Mouse (Mus musculus) R1 (cell line): ENCODE data around the gene Rpain.

Source experiments
- DNase-seq: peaks from one replicate; pipeline ENCODE4 v3.0.0-alpha.2; 2018; ENCODE audit warnings: low read depth, low spot score

Gene Rpain

DNA sequence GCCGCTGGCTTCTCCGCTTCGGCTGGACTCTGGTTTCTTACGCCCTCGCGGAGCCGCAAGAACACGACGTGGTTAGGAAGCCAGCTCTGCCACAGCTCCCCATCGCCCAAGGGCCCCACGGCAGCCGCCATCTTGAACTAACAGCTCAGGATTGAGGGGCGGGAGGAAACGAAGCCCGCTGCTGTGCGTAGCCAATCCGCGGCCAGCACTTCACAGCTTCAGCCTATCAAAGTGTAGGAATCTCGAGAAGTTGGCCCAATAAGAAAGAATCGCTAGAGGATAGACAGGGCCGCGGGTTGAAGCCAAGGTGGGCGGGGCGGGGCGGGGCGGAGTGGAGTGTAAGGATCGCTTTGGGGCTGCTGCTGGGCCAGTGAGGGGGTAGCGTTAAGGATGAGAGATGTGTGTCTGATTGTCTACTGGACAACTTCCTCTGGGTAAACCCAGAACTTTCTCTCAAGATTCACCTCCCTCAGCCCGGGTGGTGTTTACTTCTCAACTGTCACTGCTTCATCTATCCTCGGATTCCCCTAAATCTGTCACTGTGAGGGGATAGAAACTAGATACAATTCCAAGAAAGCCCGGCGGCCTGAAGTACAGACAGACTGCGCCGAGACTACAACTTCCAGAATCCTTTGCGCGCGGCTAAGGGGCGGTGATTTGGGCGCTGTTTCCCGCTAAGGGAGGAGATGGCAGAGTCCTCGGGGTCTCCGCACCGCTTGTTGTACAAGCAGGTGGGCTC is at the start of gene Rpain, which contains the start of gene Nup88:
Gene Rpain (plus strand): TSS at position 393 of the 739 bp plus-strand sequence.
Gene Nup88 (minus strand): TSS at position 153 of the 739 bp plus-strand sequence.
- DNase-seq = peak; percentile 99

- DNase-seq = no peak
Observed at GRCm38 (mm10) chr11:70931461-70931860, 38.6 kb upstream of the Rpain start.

- peak; percentile 76 for DNase-seq
Observed at GRCm38 (mm10) chr11:70935316-70935715, 34.7 kb upstream of the Rpain start.

GRCm38 (mm10) chr11:70942596-70942995 is 27.4 kb upstream of the Rpain start:
- peak; percentile 44 for DNase-seq

DNA sequence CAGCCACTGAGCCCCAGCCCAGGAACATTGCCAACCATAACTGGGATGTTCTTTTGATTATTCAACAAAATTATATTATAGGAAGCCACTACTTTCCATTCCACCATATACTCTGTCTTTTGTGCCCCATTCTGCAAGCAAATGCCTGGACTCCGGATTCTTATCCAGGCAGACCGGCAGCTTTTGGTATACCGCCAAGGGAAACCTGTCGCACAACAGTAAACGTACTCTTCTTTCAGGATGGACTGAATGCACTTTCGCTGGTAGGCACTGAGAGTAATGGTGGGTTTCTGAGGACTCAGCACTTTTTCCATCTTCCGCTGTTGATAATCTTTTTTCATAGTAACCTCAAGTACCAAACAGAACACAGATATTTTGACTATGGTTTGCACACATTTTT is 26.4 kb upstream of the Rpain start:
- no peak for DNase-seq

- no peak for DNase-seq
Observed at GRCm38 (mm10) chr11:70944935-70945817, 24.8 kb upstream of the Rpain start.

- DNase-seq = peak; percentile 60
Observed at GRCm38 (mm10) chr11:70954711-70955110, 15.3 kb upstream of the Rpain start.

- DNase-seq = peak; percentile 85
Observed at GRCm38 (mm10) chr11:70960786-70961554, 9.0 kb upstream of the Rpain start.

- DNase-seq = peak; percentile 90
Observed at GRCm38 (mm10) chr11:70964222-70964907, 5.6 kb upstream of the Rpain start.

GRCm38 (mm10) chr11:70969271-70969794 is 680 bp upstream of the Rpain start:
- DNase-seq = peak; percentile 78

DNA sequence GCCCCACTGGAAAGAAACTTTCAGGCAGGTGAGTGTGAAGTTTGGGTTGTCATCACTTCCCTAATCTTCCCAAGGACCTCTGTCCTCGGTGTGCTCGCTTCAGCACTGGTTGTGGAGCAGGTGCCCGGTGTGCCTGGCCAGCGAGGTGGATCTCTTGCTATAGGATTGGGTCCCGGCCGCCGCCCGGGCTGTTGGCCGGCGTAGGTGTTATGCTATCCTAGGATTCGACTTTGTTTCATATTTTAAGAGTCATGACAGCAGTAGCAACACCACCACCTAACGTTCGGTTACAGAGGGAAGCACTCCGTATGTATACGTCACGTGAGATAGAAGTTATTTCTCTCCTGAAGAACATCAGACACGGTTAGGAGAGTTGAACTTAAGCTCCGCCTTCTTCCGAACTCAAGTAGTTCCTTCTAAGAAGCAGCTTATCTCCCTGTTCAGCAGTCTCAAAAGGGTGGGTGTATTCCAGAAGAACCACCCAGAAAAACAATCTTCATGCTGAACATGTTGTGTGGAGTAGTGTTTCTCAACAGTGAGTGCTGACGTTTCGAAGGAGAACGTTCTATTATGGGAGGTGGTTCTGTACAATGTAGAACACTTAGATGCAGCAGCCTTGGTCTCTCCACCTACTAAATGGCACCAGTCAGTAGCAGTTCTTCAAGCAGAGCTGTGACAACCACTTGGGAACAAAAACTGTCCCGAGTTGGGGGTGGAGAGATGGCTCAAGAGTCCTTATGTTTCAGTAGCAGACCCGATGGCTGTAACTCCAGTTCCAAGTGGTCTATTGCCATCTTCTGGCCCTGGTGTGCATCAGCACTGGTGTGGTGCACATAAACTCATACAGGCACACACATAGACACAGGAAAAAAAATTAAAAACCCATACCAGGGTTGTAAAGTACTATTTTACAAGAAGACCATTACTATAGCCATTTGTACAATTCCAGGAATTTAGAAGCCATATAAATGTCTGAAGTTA is 837 bp downstream of the Rpain start:
- peak; percentile 81 for DNase-seq

GRCm38 (mm10) chr11:70972586-70972985 is 2.6 kb downstream of the Rpain start:
- no peak for DNase-seq

DNA sequence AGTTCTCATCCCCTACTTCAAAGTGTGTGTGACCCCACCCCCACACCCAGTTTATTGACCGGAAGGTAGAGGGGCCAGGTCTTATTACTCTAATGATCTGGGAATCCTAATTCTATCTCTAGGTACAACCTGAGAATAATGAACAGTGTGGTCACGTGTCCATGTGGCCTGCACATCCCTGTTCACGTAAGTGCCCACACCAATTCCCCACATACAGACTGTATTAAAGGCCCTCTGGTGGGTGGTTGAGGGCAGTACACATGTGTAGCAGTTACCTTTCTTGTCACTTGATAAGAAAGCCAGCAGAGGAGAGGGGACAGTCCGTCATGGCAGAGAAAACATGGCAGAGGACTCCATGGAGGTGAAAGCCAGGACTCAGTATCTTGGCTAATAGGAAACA is 3.9 kb downstream of the Rpain start:
- DNase-seq = peak; percentile 79

- no peak for DNase-seq
Observed at GRCm38 (mm10) chr11:70975193-70975592, 5.2 kb downstream of the Rpain start.

DNA sequence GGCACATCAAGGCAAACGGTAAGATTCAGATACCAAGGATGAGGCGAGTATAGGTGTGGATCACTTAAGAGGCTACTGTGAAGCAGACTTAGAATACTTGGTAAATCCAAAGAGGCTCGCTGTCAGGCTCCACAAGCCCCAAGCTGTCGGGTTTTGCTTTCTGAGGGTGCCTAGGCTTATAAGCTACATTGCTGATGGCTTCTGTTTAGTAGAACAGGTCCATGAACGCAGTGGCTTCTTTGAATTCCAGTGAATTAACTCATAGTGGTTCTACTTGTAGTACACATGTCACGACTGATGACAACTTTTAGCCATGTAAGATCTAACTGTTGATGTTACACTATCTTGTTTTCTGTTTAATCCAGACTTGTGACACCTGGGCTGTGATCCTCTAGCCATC is 7.3 kb downstream of the Rpain start:
- DNase-seq = no peak

- peak; percentile 24 for DNase-seq
Observed at GRCm38 (mm10) chr11:70980232-70980631, 10.2 kb downstream of the Rpain start.

DNA sequence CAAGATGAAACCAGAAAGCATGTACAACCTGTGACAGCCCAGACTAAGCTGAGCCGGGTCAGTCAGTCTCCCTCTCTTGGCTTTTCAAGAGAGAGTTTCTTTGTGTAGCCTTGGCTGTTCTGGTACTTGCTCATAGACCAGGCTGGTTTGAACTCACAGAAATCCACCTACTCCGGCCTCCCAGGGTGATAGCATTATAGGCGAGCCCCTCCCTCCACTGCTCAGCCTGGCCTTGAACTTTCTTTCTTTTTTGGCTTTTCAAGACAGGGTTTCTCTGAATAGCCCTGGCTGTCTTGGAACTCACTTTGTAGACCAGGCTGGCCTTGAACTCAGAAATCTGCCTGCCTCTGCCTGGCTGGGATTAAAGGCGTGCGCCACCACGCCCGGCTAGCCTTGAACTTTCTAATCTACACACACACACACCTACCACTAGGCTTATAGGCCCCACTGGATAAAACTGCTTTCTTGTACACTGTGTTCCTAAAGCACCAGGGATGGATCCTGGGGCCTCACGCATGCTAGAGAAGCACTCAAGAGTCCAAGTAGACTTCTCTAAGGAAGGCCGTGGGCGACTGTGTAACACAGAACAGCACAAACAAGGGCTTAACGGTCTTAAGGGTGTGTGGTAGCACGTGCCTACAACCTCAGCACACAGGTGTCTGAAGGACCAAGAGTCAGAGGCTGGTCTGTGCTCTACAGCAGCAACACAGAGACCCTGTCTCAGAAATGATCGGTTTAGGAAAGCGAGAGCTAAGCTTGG is 10.9 kb downstream of the Rpain start:
- DNase-seq = peak; percentile 84

- DNase-seq = no peak
Observed at GRCm38 (mm10) chr11:70982030-70982429, 12.0 kb downstream of the Rpain start.
